12 mouse cellular contexts compared by ENCODE assay signal in the genomic region with DNA sequence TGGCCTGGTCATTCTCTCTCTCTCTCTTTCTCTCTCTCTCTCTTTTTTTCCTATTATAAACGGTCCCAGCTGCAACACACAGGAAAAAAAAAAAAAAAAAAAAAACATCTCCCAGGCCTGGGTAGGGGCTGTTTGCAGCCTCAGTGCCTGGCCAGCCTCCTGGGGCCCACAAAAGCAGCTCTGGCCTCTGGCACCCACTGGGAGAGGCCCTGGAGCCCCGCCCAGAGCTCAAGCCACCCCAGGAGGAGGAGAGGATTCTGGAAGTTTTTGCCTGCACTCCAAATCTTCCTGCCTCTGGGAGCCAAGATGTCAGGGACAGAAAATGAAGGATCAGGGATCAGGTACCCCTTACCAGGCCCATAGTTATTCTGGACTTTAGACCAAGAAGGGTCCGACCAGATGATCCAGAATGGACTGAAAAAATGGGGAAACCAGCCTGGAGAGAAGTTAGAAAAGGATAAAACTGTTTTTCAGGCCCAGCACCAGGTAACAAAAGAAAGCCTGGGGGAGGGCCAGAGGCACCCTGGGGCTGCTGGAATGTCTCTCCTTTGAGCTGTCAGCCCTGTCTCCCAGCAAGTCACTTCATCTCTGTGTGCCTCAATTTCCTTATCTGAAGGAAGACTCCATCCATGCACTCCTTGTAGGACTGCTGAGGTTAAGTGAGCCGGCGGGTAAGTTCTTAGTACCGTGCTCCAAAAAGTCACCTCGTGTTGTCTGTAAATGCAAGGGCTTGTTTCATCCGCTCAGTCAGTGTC. TPM values are rescaled to one million over a fixed set of nuclear protein-coding genes. Genes with fewer than 3 reads are reported as not detected.
DNase-seq lines count a peak whose midpoint lies in the region; ATAC-seq and TF ChIP-seq lines count a peak whose summit lies in the region.
"Had no signal": no experiment of that assay in that cellular context is flagged by ENCODE, and none has a peak within 500 bp of the region (broad histone marks: within the 10 kb centered on the region; RNA-seq: fewer than 3 reads in every experiment).

No protein-coding gene starts in this region.

- 0 out of 2 replicates have a peak overlapping the region, but pooled peaks have one; percentile 53 for H3K27ac ChIP-seq in forebrain, embryonic 12.5 days
- H3K27ac ChIP-seq in forebrain, embryonic 14.5 days (ENCODE audit: low read depth, low read length) = no peak overlapping the region
- H3K27ac ChIP-seq in ES-E14 (ENCODE audit: insufficient read depth, low read depth, low read length, poor library complexity, severe bottlenecking) = peak overlapping the region; percentile 87; the same call in 1 of the 2 replicates
- peak overlapping the region; percentile 62; the same call in 1 of the 2 replicates for H3K27ac ChIP-seq in hindbrain, embryonic 12.5 days
- H3K27ac ChIP-seq in midbrain, embryonic 13.5 days = peak overlapping the region; percentile 63; the same call in 1 of the 2 replicates
- H3K27ac ChIP-seq in intestine, postnatal 0 days (ENCODE audit: low read depth, low read length) = no peak overlapping the region
- H3K27ac ChIP-seq: heart, embryonic 13.5 days had no signal

- H3K27me3 ChIP-seq in forebrain, embryonic 12.5 days = peaks cover 16% of the 10 kb centered on the region
- 0 out of 2 replicates have a peak, but pooled peaks cover 5% of the 10 kb centered on the region for H3K27me3 ChIP-seq in forebrain, embryonic 14.5 days (replicated peaks; ENCODE audit: control insufficient read depth, insufficient read depth, low read length)
- H3K27me3 ChIP-seq in hindbrain, embryonic 12.5 days = peaks cover 2% of the 10 kb centered on the region; the same call in 1 of the 2 replicates
- H3K27me3 ChIP-seq in midbrain, embryonic 13.5 days = 0 out of 2 replicates have a peak, but pooled peaks cover 3% of the 10 kb centered on the region
- H3K27me3 ChIP-seq in intestine, postnatal 0 days (replicated peaks; ENCODE audit: control insufficient read depth, insufficient read depth, low read length) = peaks cover 15% of the 10 kb centered on the region; the same call in 1 of the 2 replicates

- H3K4me3 ChIP-seq in forebrain, embryonic 12.5 days (replicated peaks) = no peak overlapping the region
- no peak overlapping the region for H3K4me3 ChIP-seq in forebrain, embryonic 14.5 days (ENCODE audit: low read depth, low read length)
- no peak overlapping the region for H3K4me3 ChIP-seq in ES-E14 (ENCODE audit: insufficient read depth in 1 of 2, low read depth in 1 of 2, low read length in 2 of 2, poor library complexity in 1 of 2, severe bottlenecking in 1 of 2)
- H3K4me3 ChIP-seq in hindbrain, embryonic 12.5 days = no peak overlapping the region
- no peak overlapping the region for H3K4me3 ChIP-seq in midbrain, embryonic 13.5 days (replicated peaks)
- H3K4me3 ChIP-seq in intestine, postnatal 0 days (ENCODE audit: low read depth, low read length) = no peak overlapping the region
- H3K4me3 ChIP-seq: heart, embryonic 13.5 days had no signal

- ATAC-seq in forebrain, embryonic 12.5 days (ENCODE audit: low FRiP score) = no peak
- no peak for ATAC-seq in forebrain, embryonic 14.5 days
- ATAC-seq in hindbrain, embryonic 12.5 days (ENCODE audit: low FRiP score) = no peak
- ATAC-seq in midbrain, embryonic 13.5 days = 0 out of 2 replicates have a peak, but pooled peaks have one; percentile 11
- no peak for ATAC-seq in granulocyte monocyte progenitor cell, adult 5-6 weeks (replicated peaks; ENCODE audit: poor library complexity, severe bottlenecking)
- ATAC-seq in intestine, postnatal 0 days = no peak

- no peaks in the 10 kb centered on the region for H3K9me3 ChIP-seq in forebrain, embryonic 12.5 days
- H3K9me3 ChIP-seq in forebrain, embryonic 14.5 days (replicated peaks; ENCODE audit: control insufficient read depth, low read length) = no peaks in the 10 kb centered on the region
- no peaks in the 10 kb centered on the region for H3K9me3 ChIP-seq in ES-E14 (ENCODE audit: control insufficient read depth, insufficient read depth, low read depth, low read length)
- H3K9me3 ChIP-seq in hindbrain, embryonic 12.5 days (replicated peaks) = no peaks in the 10 kb centered on the region
- H3K9me3 ChIP-seq in midbrain, embryonic 13.5 days = no peaks in the 10 kb centered on the region
- H3K9me3 ChIP-seq in intestine, postnatal 0 days (ENCODE audit: control insufficient read depth) = no peaks in the 10 kb centered on the region
- H3K9me3 ChIP-seq: heart, embryonic 13.5 days had no signal

- no peak overlapping the region for H3K4me2 ChIP-seq in forebrain, embryonic 12.5 days
- H3K4me2 ChIP-seq in forebrain, embryonic 14.5 days (ENCODE audit: low read length) = no peak overlapping the region
- no peak overlapping the region for H3K4me2 ChIP-seq in hindbrain, embryonic 12.5 days (replicated peaks)
- no peak overlapping the region for H3K4me2 ChIP-seq in midbrain, embryonic 13.5 days (replicated peaks)
- no peak overlapping the region for H3K4me2 ChIP-seq in intestine, postnatal 0 days (replicated peaks; ENCODE audit: low read depth)
- H3K4me2 ChIP-seq: heart, embryonic 13.5 days had no signal

- TF ChIP-seq CTCF in intestine, postnatal 0 days (IDR thresholded peaks at IDR 0.05; ENCODE audit: low read depth) = no peak

- no peak for DNase-seq in forebrain, embryonic 14.5 days (ENCODE audit: low spot score)
- DNase-seq in ES-E14 (ENCODE audit: low read depth, low spot score) = no peak
- no peak for DNase-seq in thymus, postnatal 0 days (ENCODE audit: low spot score)
- DNase-seq: gastrocnemius, postnatal 10 days; liver, postnatal 0 days had no signal

- in situ Hi-C loops in ES-E14 (cut with MboI; ENCODE audit: low sequenced_read_pairs in 2 of 2, unreplicated experiment in 2 of 2) = no loop called here

- H3K4me1 ChIP-seq in forebrain, embryonic 12.5 days = peaks cover 32% of the 10 kb centered on the region
- peaks cover 7% of the 10 kb centered on the region; the same call in 1 of the 2 replicates for H3K4me1 ChIP-seq in forebrain, embryonic 14.5 days (ENCODE audit: control insufficient read depth, insufficient read depth, low read length)
- peaks cover 0 to 19% of the 10 kb centered on the region in 2 experiments; a peak in 2 of 4 replicates for H3K4me1 ChIP-seq in ES-E14 (ENCODE audit: control insufficient read depth in 2 of 2, insufficient read depth in 2 of 2, low read length in 2 of 2, poor library complexity in 1 of 2)
- H3K4me1 ChIP-seq in hindbrain, embryonic 12.5 days = peaks cover 28% of the 10 kb centered on the region
- H3K4me1 ChIP-seq in midbrain, embryonic 13.5 days (replicated peaks) = peaks cover 25% of the 10 kb centered on the region
- 0 out of 2 replicates have a peak, but pooled peaks cover 2% of the 10 kb centered on the region for H3K4me1 ChIP-seq in intestine, postnatal 0 days (replicated peaks; ENCODE audit: control insufficient read depth, insufficient read depth, low read length)

- H3K36me3 ChIP-seq in forebrain, embryonic 12.5 days (replicated peaks) = no peaks in the 10 kb centered on the region
- no peaks in the 10 kb centered on the region for H3K36me3 ChIP-seq in forebrain, embryonic 14.5 days (ENCODE audit: control insufficient read depth, insufficient read depth, low read length)
- H3K36me3 ChIP-seq in ES-E14 (ENCODE audit: control insufficient read depth, insufficient read depth, low read length, poor library complexity, severe bottlenecking) = no peaks in the 10 kb centered on the region
- H3K36me3 ChIP-seq in hindbrain, embryonic 12.5 days = no peaks in the 10 kb centered on the region
- no peaks in the 10 kb centered on the region for H3K36me3 ChIP-seq in midbrain, embryonic 13.5 days
- H3K36me3 ChIP-seq in intestine, postnatal 0 days (ENCODE audit: control insufficient read depth, insufficient read depth) = no peaks in the 10 kb centered on the region
- H3K36me3 ChIP-seq: heart, embryonic 13.5 days had no signal

- no peak overlapping the region for H3K9ac ChIP-seq in forebrain, embryonic 12.5 days
- no peak overlapping the region for H3K9ac ChIP-seq in forebrain, embryonic 14.5 days (ENCODE audit: low read length)
- H3K9ac ChIP-seq in ES-E14 (ENCODE audit: insufficient read depth, low read depth, low read length, poor library complexity, severe bottlenecking) = no peak overlapping the region
- no peak overlapping the region for H3K9ac ChIP-seq in hindbrain, embryonic 12.5 days
- H3K9ac ChIP-seq in midbrain, embryonic 13.5 days (replicated peaks) = no peak overlapping the region
- H3K9ac ChIP-seq in intestine, postnatal 0 days (ENCODE audit: low read depth, low read length) = no peak overlapping the region
- H3K9ac ChIP-seq: heart, embryonic 13.5 days; liver, postnatal 0 days had no signal

- 18% methylated on average over 8 of the region's 8 CpGs for WGBS in forebrain, embryonic 12.5 days
- WGBS in forebrain, embryonic 14.5 days = 24% methylated on average over 8 of the region's 8 CpGs
- 27% methylated on average over 8 of the region's 8 CpGs for WGBS in hindbrain, embryonic 12.5 days
- WGBS in midbrain, embryonic 13.5 days = 23% methylated on average over 8 of the region's 8 CpGs
- WGBS in intestine, postnatal 0 days = 63% methylated on average over 8 of the region's 8 CpGs

TF ChIP-seq in ES-E14, 5 proteins besides CTCF, POLR2A, EP300 and RAD21:
- TF ChIP-seq HCFC1 (IDR thresholded peaks at IDR 0.05; ENCODE audit: borderline replicate concordance, insufficient read depth, low read length) (no peak), MAFK (IDR thresholded peaks at IDR 0.05; ENCODE audit: insufficient read depth, low read depth, low read length) (no peak), ZNF384 (IDR thresholded peaks at IDR 0.05; ENCODE audit: low read depth, low read length) (no peak), CHD2 (IDR thresholded peaks at IDR 0.05; ENCODE audit: low read depth, low read length) (no peak), ZC3H11A (IDR thresholded peaks at IDR 0.05; ENCODE audit: borderline replicate concordance, low read depth, low read length) (no peak)

RNA-seq across cellular contexts. Expression of a gene that starts 8.6 kb away (rescaled TPM):
- polyA plus RNA-seq in forebrain, embryonic 12.5 days (2016; fragmentation: Nextera tagmentation; extraction: Ambion mirVana) = 35.0 and 36.6 TPM in 2 replicates
- polyA plus RNA-seq in forebrain, embryonic 14.5 days (2014; fragmentation: Nextera tagmentation; extraction: Ambion mirVana) = 26.4 and 27.9 TPM in 2 replicates
- 21.4 and 23.2 TPM in 2 replicates for total RNA-seq in ES-E14 (2012; rRNA removed)
- 58.1 and 63.0 TPM in 2 replicates for polyA plus RNA-seq in hindbrain, embryonic 12.5 days (2016; fragmentation: Nextera tagmentation; extraction: Ambion mirVana)
- polyA plus RNA-seq in midbrain, embryonic 13.5 days (2015; fragmentation: Nextera tagmentation; extraction: Ambion mirVana) = 36.6 and 41.7 TPM in 2 replicates
- not detected in 2 replicates for total RNA-seq in granulocyte monocyte progenitor cell, adult 5-6 weeks (2014; fragmentation: Nextera tagmentation)
- not detected in 2 replicates for total RNA-seq in granulocyte monocyte progenitor cell, adult 5-6 weeks (2017)
- 1.6 and 1.8 TPM in 2 replicates for polyA plus RNA-seq in intestine, postnatal 0 days (2015; fragmentation: Nextera tagmentation; extraction: Ambion mirVana)
- 0.98 and 1.5 TPM in 2 replicates for polyA plus RNA-seq in thymus, postnatal 0 days (2015; fragmentation: Nextera tagmentation; extraction: Ambion mirVana)
- total RNA-seq: megakaryocyte progenitor cell, adult 5-6 weeks had no signal

Comparison
In these comparisons a context has a peak if more than half of its experiments do, and no peak if none do; other contexts are left out.
1. H3K27ac ChIP-seq: peak in forebrain, embryonic 12.5 days (single experiment), ES-E14 (single experiment), hindbrain, embryonic 12.5 days (single experiment) and midbrain, embryonic 13.5 days (single experiment); none in forebrain, embryonic 14.5 days (single experiment) and intestine, postnatal 0 days (single experiment).